Mouse (Mus musculus): Measurements from ENCODE around the gene Gpr45. TPM values are rescaled to one million over a fixed set of nuclear protein-coding genes. Genes with fewer than 3 reads are reported as not detected.

Gene Gpr45
- 0.75 TPM for polyA plus RNA-seq (2017; shearing (Covaris generic))

GRCm38 (mm10) chr1:42952734-42953481 lies at the start of gene Gpr45:
Gene Gpr45, plus strand, starts transcription at chr1:42952872.

Other genes starting within 250 kb of the Gpr45 start
- gene Mrps9, start 101.6 kb upstream of the Gpr45 start, polyA plus RNA-seq (2017; shearing (Covaris generic)): 42.1 TPM
- 15.0 TPM for gene Tgfbrap1, start 145.8 kb downstream of the Gpr45 start, polyA plus RNA-seq (2017; shearing (Covaris generic))
- gene AI597479, start 145.8 kb downstream of the Gpr45 start, polyA plus RNA-seq (2017; shearing (Covaris generic)): 9.4 TPM
- gene Fhl2, start 244.1 kb downstream of the Gpr45 start, polyA plus RNA-seq (2017; shearing (Covaris generic)): 2.8 TPM